Mouse (Mus musculus) gastrocnemius, adult 2 months (tissue): ENCODE measurements around the gene Hmox2. TPM values are rescaled to one million over a fixed set of nuclear protein-coding genes. Genes with fewer than 3 reads are reported as not detected.
"Not testable (repeated sequence)": the region's sequence is repeated elsewhere in the genome, so short reads cannot be mapped to it uniquely, and the experiment has no call there.

Experiments
- DNase-seq: peaks from one replicate; pipeline ENCODE4 v3.0.0; 2022
- H3K27ac ChIP-seq: fragments of 200-600 bp; 2 replicates; pipeline ENCODE4 v1.8.1; 2022; ENCODE audit warnings: mild to moderate bottlenecking
- H3K4me3 ChIP-seq: fragments of 200-600 bp; 2 replicates; pipeline ENCODE4 v1.8.1; 2022; ENCODE audit warnings: mild to moderate bottlenecking, moderate library complexity
- CTCF ChIP-seq: fragments of 200-600 bp; IDR thresholded peaks from 2 replicates; pipeline ENCODE4 v1.8.1; 2022; ENCODE audit warnings: antibody characterized with exemption, mild to moderate bottlenecking, moderate library complexity
- intact Hi-C: fragments of 180-260 bp; cut with DNase I; formaldehyde crosslinking; loops from one replicate; pipeline ENCODE4 v1.15.1; 2025
- total RNA-seq, 2 experiments: library from RNA; stranded (reverse); gene quantifications; 2 replicates each; pipeline ENCODE4 v1.2.3; 2021

The Hmox2 gene
- total RNA-seq, 2 experiments from 2014 or later, result 35.4 to 43.6 TPM

- no peak for DNase-seq
- H3K27ac ChIP-seq, result peak overlapping the region; percentile 56
- no peak for TF ChIP-seq CTCF
- intact Hi-C loops, result no loop called here
- no peak overlapping the region for H3K4me3 ChIP-seq
Measured at GRCm38 (mm10) chr16:4730776-4731358, 4.7 kb downstream of the Hmox2 start.

- peak overlapping the region; percentile 12; the same call in 1 of the 2 replicates for H3K27ac ChIP-seq
- intact Hi-C loops, result no loop called here
- TF ChIP-seq CTCF, result no peak
- no peak for DNase-seq
- H3K4me3 ChIP-seq, result no peak overlapping the region
Measured at GRCm38 (mm10) chr16:4736262-4736661, 10.1 kb downstream of the Hmox2 start.

- H3K4me3 ChIP-seq, result no peak overlapping the region
- peak overlapping the region; percentile 77 for H3K27ac ChIP-seq
- TF ChIP-seq CTCF, result peak; percentile 39
- intact Hi-C loops, result no loop called here
- DNase-seq, result no peak
Measured at GRCm38 (mm10) chr16:4739994-4740393, 13.8 kb downstream of the Hmox2 start.

GRCm38 (mm10) chr16:4742186-4742585, 16.0 kb downstream of the Hmox2 start:
- TF ChIP-seq CTCF, result no peak
- DNase-seq, result no peak

GRCm38 (mm10) chr16:4752155-4752554, 26.0 kb downstream of the Hmox2 start:
- no peak for DNase-seq
- no peak for TF ChIP-seq CTCF
- intact Hi-C loops, result no loop called here
- H3K4me3 ChIP-seq, result no peak overlapping the region
- no peak overlapping the region for H3K27ac ChIP-seq

More at GRCm38 (mm10) chr16:4742186-4742585, 16.0 kb downstream of the Hmox2 start:
- intact Hi-C loops, result no loop called here
- no peak overlapping the region for H3K4me3 ChIP-seq
- H3K27ac ChIP-seq, result peak overlapping the region; percentile 68

GRCm38 (mm10) chr16:4754045-4754444, 27.9 kb downstream of the Hmox2 start:
- no peak for DNase-seq
- no peak for TF ChIP-seq CTCF
- Histone ChIP-seq H3K4me3 (no peak overlapping the region), H3K27ac (peak overlapping the region; percentile 4; the same call in 1 of the 2 replicates)
- intact Hi-C loops, result no loop called here

- peak overlapping the region; percentile 66 for H3K27ac ChIP-seq
- H3K4me3 ChIP-seq, result peak overlapping the region; percentile 66
- TF ChIP-seq CTCF, result peak; percentile 24; the same call in 1 of the 2 replicates
- intact Hi-C loops, DNase-seq: not testable (repeated sequence)
Measured at GRCm38 (mm10) chr16:4756660-4757335, 30.6 kb downstream of the Hmox2 start.

GRCm38 (mm10) chr16:4762437-4762836, 36.3 kb downstream of the Hmox2 start:
- Histone ChIP-seq H3K27ac (no peak overlapping the region), H3K4me3 (no peak overlapping the region)
- TF ChIP-seq CTCF, result no peak
- no peak for DNase-seq
- intact Hi-C loops, result loop anchor here (10.0 kb wide), 1 partner anchor 102 kb away; no protein-coding TSS in a partner anchor

- Histone ChIP-seq H3K27ac (peak overlapping the region; percentile 56; the same call in 1 of the 2 replicates), H3K4me3 (no peak overlapping the region)
- intact Hi-C loops, result loop anchor here (10.0 kb wide), 1 partner anchor 102 kb away; no protein-coding TSS in a partner anchor
- DNase-seq, result no peak
- peak; percentile 71 for TF ChIP-seq CTCF
Measured at GRCm38 (mm10) chr16:4763276-4763675, 37.1 kb downstream of the Hmox2 start.

- peak overlapping the region; percentile 90 for H3K27ac ChIP-seq
- no peak for TF ChIP-seq CTCF
- intact Hi-C loops, result loop anchor here (2.0 to 10.0 kb wide), 2 partner anchors 15 to 99 kb away; no protein-coding TSS in a partner anchor
- no peak overlapping the region for H3K4me3 ChIP-seq
- no peak for DNase-seq
Measured at GRCm38 (mm10) chr16:4765852-4766251, 39.7 kb downstream of the Hmox2 start.

- Histone ChIP-seq H3K4me3 (no peak overlapping the region), H3K27ac (peak overlapping the region; percentile 90)
- peak; percentile 82 for DNase-seq
- intact Hi-C loops, result loop anchor here (2.0 to 10.0 kb wide), 2 partner anchors 14 to 98 kb away; no protein-coding TSS in a partner anchor
- no peak for TF ChIP-seq CTCF
Measured at GRCm38 (mm10) chr16:4767012-4767790, 41.0 kb downstream of the Hmox2 start.

- no peak overlapping the region for H3K4me3 ChIP-seq
- TF ChIP-seq CTCF, result no peak
- DNase-seq, result no peak
- peak overlapping the region; percentile 90 for H3K27ac ChIP-seq
- intact Hi-C loops, result loop anchor here (10.0 kb wide), 1 partner anchor 96 kb away; no protein-coding TSS in a partner anchor
Measured at GRCm38 (mm10) chr16:4768719-4769118, 42.6 kb downstream of the Hmox2 start.
